Mouse (Mus musculus) bone marrow, adult 2 months (tissue): ENCODE measurements at regions not wholly inside any gene's neighbourhood (a gene's known extent, or its start where the extent isn't known, plus 50 kb on each side); places are given as distances from the start of the nearest gene placed in this dataset.

Source experiments
- H3K27ac ChIP-seq: fragments of 200-500 bp; 2 replicates; pipeline ENCODE4 v1.5.1; 2012; ENCODE audit warnings: low read depth, mild to moderate bottlenecking, control low read depth, inconsistent platforms, low read length; ENCODE audit not compliant: control insufficient read depth, poor library complexity, insufficient read depth
- H3K4me1 ChIP-seq: fragments of 200-500 bp; 2 replicates; pipeline ENCODE4 v1.6.1; 2011; ENCODE audit warnings: low read length; ENCODE audit not compliant: control insufficient read depth, insufficient read depth
- H3K4me3 ChIP-seq: fragments of 200-500 bp; replicated peaks from 2 replicates; pipeline ENCODE3; 2011; ENCODE audit warnings: mild to moderate bottlenecking, low read depth, low read length, control low read depth; ENCODE audit not compliant: control insufficient read depth
- CTCF ChIP-seq: fragments of 200-500 bp; IDR thresholded peaks from 2 replicates; pipeline ENCODE4 v1.5.1; 2011; ENCODE audit warnings: low read length, control low read depth; ENCODE audit not compliant: control insufficient read depth, insufficient read depth
- POLR2A ChIP-seq: fragments of 200-500 bp; IDR thresholded peaks from 2 replicates; pipeline ENCODE4 v1.6.1; 2011; ENCODE audit warnings: low read depth, mild to moderate bottlenecking, control low read depth, low read length, borderline replicate concordance; ENCODE audit not compliant: control insufficient read depth
- WGBS: fragments of 180-500 bp; shearing (Covaris S2); methylation state at CpG from one replicate; pipeline ENCODE4 v1.1.7; 2018; 5-methylcytosine and 5-hydroxymethylcytosine counted together

DNA sequence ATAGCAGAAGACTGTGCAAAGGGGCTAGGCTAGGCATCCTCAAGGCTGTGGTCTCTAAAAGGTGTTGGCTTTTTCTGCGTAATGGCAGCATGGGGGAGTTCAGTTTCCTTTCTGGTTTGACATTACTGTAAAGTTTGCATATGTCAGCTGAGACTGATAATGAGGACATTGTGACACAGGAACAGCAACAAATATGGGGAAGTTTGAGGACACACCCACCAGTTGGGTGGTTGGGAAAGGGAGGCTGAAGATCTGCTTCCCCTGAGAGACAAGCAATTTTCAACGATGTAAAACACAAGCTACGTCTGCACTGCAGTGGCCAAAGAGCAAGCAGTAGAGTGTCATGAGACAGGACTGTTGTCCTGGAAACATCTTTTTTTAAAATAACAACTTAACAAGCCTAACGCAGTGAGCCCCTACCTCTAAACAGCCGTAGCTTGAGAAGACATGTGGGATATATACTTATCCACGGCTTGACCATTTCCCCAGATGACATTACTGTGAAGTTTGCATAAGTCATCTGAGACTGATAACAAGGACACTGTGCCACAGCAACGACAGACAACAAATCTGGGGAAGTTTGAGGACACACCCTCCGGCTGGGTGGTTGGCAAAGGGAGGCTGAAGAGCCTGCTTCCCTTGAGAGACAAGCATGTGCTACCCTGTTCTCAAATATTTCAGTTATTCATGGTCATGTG lies 173.8 kb downstream of the Plk2 start:
- TF ChIP-seq POLR2A (no peak), CTCF (no peak)
- 36% methylated on average over 8 of the region's 8 CpGs for WGBS
- Histone ChIP-seq H3K4me1 (no peaks in the 10 kb centered on the region; the same call in 1 of the 2 replicates), H3K27ac (peak overlapping the region; percentile 82; the same call in 1 of the 2 replicates), H3K4me3 (no peak overlapping the region)

DNA sequence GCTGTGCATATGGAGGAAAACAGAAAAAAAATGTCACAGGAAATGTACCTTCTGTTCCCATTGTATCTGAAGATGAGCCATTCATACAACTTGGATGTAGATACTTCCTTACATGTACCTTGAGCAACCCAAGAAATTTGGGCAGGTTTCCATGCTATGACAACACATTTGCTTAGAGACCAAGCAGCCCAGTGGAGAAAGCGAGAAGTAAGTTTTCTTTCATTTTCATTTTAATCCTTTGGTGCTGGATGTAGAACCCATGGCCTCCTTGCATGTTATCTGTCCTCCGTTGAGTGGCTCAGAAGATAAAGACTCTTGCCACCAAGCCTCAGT lies 174.3 kb downstream of the Plk2 start:
- 52% methylated on average over 2 of the region's 2 CpGs for WGBS
- peak overlapping the region; percentile 82; the same call in 1 of the 2 replicates for H3K27ac ChIP-seq
- no peak overlapping the region for H3K4me3 ChIP-seq
- no peaks in the 10 kb centered on the region; the same call in 1 of the 2 replicates for H3K4me1 ChIP-seq
- TF ChIP-seq CTCF (no peak), POLR2A (no peak)

DNA sequence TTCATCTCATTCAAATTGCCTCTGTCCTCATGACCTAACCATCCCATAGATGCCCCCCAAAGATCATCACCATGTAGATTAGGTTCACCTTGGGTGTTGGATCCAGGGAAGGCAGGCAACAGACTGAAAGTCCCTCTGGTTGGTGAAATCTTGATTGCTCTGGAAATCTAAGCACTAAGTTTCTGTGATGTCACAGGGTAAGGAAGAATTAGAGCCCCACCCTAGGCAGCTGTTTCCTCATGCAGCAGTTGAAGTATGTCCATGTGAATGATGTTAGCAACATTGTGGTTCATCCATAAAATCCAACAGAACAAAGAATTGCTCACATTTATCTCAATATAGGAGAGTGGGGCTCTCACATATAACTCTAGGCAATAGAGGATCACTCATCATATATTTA lies 175.5 kb downstream of the Plk2 start:
- H3K4me1 ChIP-seq, result no peaks in the 10 kb centered on the region; the same call in 1 of the 2 replicates
- no peak for TF ChIP-seq CTCF
- no peak for TF ChIP-seq POLR2A

DNA sequence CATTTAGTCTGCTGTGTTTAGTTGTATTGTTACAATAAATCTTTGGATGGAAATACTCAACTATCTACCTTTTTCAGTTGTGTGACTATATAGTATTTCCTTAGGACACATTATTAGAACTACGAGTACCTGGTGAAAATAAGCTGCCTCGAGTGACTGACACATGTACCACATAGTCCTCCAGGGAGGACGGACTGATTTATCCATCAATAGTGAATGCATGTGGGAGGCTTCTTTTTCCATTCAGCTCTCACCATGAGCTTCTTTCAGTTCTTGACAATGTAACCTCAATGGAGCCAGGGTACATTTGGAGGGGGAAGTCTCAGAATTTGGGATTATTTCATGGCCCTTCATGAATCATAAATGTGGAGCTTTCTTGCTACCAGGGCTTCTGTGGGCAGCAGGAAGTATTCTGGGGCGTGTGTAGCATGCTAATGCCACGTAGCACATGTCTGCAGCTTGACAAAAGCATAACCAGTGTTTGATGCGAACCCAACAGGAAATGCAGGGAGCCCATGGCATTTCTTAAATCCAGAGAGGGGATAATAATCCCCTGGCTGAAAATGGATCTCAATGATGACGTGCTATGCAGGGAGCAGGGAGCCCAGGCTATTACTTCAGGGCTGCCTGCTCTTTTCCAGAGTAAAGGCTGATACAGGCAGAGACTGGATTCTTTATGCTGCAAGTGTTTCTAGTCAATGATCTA lies 178.7 kb downstream of the Plk2 start:
- 65% methylated on average over 7 of the region's 7 CpGs for WGBS
- H3K4me1 ChIP-seq, result no peaks in the 10 kb centered on the region
- TF ChIP-seq POLR2A (no peak), CTCF (no peak)
- no peak overlapping the region for H3K4me3 ChIP-seq
- no peak overlapping the region for H3K27ac ChIP-seq

More for the DNA sequence above, 175.5 kb downstream of the Plk2 start:
- Histone ChIP-seq H3K4me3 (no peak overlapping the region), H3K27ac (no peak overlapping the region)

DNA sequence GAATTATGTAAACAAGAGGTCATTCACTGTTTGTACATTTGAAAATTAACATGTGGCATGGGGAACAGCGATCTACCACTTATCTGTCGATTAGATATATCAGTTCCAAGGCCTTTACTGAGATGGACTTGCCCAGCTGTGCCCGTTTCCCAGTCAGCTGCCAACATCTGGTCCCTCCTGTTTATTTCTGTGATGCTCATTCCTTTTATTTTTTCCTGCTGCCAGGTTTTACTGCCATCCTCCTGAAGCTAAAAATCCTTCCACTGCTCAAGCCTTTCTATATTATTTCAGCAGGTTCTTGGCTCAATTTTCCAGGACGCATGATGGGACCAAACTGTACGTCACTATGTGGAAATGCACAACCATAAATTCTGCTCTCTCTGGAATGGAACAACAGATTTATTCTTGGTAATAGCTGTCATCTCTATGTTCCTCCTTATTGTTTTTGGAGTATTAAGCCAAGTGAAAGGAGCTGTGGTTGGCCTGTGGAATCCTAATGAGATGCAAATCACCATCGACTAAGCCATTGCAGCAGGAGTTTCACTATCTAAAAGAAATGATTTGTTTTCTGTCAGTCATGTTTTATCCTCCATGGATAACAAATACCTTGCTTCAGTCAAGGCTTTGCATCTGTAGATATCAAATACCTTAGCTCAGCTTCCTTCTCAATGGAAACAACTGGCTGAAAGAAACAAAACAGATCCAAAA lies 180.1 kb downstream of the Plk2 start:
- WGBS, result 76% methylated on average over 6 of the region's 6 CpGs
- no peak overlapping the region for H3K4me3 ChIP-seq
- TF ChIP-seq POLR2A (no peak), CTCF (no peak)
- H3K27ac ChIP-seq, result no peak overlapping the region
- no peaks in the 10 kb centered on the region for H3K4me1 ChIP-seq

DNA sequence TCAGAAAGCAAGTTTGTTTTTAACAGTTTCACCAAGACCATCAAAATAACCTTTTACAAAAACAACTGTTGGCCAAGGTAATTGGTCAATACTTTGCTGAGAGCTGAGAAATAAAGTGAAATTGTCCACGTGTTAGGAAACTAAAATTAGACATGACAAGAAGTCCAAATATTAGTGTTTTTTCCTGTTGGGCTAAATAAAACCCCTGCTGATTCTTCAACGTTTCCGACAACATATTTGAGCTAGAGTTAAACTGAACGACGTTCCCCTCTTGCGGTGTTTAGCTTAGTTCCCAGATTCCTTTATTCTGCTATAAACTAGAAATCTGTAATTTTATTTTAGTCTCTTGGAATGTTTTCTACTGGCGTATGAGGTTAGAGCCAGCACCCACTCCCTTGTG lies 183.3 kb downstream of the Plk2 start:
- TF ChIP-seq CTCF (no peak), POLR2A (no peak)
- 65% methylated on average over 7 of the region's 7 CpGs for WGBS
- no peak overlapping the region for H3K27ac ChIP-seq
- H3K4me3 ChIP-seq, result no peak overlapping the region
- no peaks in the 10 kb centered on the region for H3K4me1 ChIP-seq

DNA sequence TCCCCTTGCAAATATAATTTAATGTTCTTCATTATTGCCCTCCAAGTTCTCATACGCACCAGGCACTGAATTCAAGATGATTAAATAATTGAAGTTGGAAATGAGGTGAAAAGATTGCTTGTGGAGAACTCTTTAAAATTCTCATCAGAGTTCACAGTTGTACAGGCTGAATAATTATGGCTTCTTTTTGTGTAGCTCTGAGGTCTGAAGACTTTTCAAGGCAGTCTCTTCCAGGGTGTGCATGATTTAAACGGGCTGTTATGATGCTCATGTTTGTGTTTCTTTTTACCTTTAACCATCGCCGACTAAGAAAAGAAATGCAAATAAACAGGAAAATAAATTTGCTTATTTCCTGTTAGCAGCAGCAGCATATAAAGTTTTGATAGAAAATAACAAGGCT lies 185.3 kb downstream of the Plk2 start:
- no peak for TF ChIP-seq POLR2A
- TF ChIP-seq CTCF, result no peak
- Histone ChIP-seq H3K27ac (no peak overlapping the region), H3K4me1 (no peaks in the 10 kb centered on the region), H3K4me3 (no peak overlapping the region)
- 80% methylated on average over 4 of the region's 4 CpGs for WGBS

DNA sequence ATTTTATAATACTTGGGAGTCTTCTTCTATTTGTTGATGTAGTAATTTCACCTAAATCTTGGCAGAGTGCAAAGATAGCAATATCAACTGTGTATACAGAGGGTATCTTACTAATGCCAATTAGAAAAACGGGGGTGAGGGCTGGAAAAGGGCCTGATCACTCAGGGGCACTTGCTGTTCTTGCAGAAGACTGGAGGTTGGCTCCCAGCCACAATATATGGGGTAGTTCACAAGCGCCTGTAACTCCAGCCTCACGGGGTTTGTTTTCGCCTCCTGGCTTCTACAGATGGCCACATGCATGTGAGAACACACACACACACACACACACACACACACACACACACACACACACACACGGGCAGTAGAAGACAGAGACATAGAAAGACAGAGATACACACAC lies 185.7 kb downstream of the Plk2 start:
- 79% methylated on average over 5 of the region's 5 CpGs for WGBS
- no peak for TF ChIP-seq POLR2A
- no peak for TF ChIP-seq CTCF
- Histone ChIP-seq H3K4me3 (no peak overlapping the region), H3K27ac (no peak overlapping the region), H3K4me1 (no peaks in the 10 kb centered on the region)
